Mouse (Mus musculus): Measurements from ENCODE around the gene Cep57l1.

DNA sequence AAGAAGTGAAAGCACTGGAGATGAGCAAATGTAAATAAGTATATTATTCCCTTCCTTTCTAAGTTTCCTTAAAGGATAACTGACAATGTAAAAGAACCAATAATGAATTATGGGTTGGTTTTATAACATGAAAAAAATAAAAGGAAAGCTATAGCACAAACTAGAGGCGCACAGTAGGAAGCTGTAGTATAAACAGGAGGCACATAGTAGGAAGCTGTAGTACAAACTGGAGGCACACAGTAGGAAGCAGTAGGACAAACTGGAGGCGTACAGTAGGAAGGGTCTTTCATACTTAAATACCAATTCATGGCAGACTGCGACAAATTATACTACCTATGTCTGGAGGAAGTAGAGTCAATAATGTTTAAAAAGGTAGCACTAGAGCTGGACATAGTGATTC, 76.5 kb downstream of the Cep57l1 start:
- no peak for TF ChIP-seq CTCF (IDR thresholded peaks at IDR 0.05)
- TF ChIP-seq EP300 (IDR thresholded peaks at IDR 0.05) = no peak

Data from lung, postnatal 0 days (tissue).